Mouse (Mus musculus): ENCODE results near the gene Ephb3. TPM values are rescaled to one million over a fixed set of nuclear protein-coding genes. Genes with fewer than 3 reads are reported as not detected.

The Ephb3 gene
- polyA plus RNA-seq (2014; fragmentation: Illumina TruSeq; extraction: RNeasy Lipid Tissue Mini Kit (QIAGEN cat#74804); ENCODE audit: insufficient read depth, low read depth, low replicate concordance) = 12.7 TPM

GRCm38 (mm10) chr16:21204367-21205092 is at the start of gene Ephb3:
Gene Ephb3 (plus strand): TSS chr16:21204755.

Other genes with a start within 250 kb of the Ephb3 start
- not detected for gene Teddm3, start 50.8 kb upstream of the Ephb3 start, polyA plus RNA-seq (2014; fragmentation: Illumina TruSeq; extraction: RNeasy Lipid Tissue Mini Kit (QIAGEN cat#74804); ENCODE audit: insufficient read depth, low read depth, low replicate concordance)
- gene Vps8, start 218.4 kb downstream of the Ephb3 start, polyA plus RNA-seq (2014; fragmentation: Illumina TruSeq; extraction: RNeasy Lipid Tissue Mini Kit (QIAGEN cat#74804); ENCODE audit: insufficient read depth, low read depth, low replicate concordance) = 6.8 TPM

Data from lung, adult 10 weeks (tissue).